Mouse (Mus musculus): ENCODE data around the gene Plcb1.

DNA sequence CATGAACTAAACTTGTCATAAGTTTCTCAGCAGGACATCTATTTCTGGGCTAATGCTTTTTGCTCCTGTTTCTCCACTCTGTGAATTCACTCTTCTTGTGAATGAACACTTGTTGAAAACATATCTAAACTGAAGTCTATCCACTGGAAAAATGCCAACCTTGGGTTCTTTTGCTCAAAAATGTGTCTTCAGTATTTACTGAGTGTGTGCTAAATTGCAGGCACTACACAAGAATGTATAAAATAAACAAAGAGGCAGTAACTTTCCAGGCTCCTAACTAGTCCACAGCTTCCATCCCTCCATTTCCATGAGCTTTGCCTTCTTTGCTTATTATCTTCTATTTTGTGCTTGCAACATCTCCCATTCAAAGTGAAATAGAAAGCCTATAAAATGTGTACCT is 195.5 kb downstream of the Plcb1 start:
- TF ChIP-seq CTCF (IDR thresholded peaks at IDR 0.05) (no peak), POLR2A (IDR thresholded peaks at IDR 0.05; ENCODE audit: insufficient read depth, low read depth, low read length) (no peak)
